Mouse (Mus musculus) small intestine, adult 2 months (tissue): Measurements from ENCODE around the gene Kcnh4. TPM values are rescaled to one million over a fixed set of nuclear protein-coding genes. Genes with fewer than 3 reads are reported as not detected.

ENCODE experiments used
- H3K27ac ChIP-seq: fragments of 200-500 bp; 2 replicates; pipeline ENCODE4 v1.5.1; 2012; ENCODE audit warnings: low read depth, low read length, control low read depth, inconsistent platforms; ENCODE audit not compliant: insufficient read depth
- H3K27me3 ChIP-seq: fragments of 200-500 bp; 2 replicates; pipeline ENCODE4 v1.6.1; 2012; ENCODE audit warnings: mild to moderate bottlenecking, moderate library complexity, low read length, inconsistent platforms; ENCODE audit not compliant: control insufficient read depth, insufficient read depth
- H3K36me3 ChIP-seq: fragments of 200-500 bp; 2 replicates; pipeline ENCODE4 v1.6.1; 2012; ENCODE audit warnings: mild to moderate bottlenecking, low read length, control low read depth, inconsistent platforms; ENCODE audit not compliant: control insufficient read depth, insufficient read depth
- H3K4me1 ChIP-seq: fragments of 200-500 bp; 2 replicates; pipeline ENCODE4 v1.6.1; 2012; ENCODE audit warnings: low read length, inconsistent platforms, mixed read lengths; ENCODE audit not compliant: control insufficient read depth, insufficient read depth, insufficient read length
- H3K4me3 ChIP-seq: fragments of 200-500 bp; 2 replicates; pipeline ENCODE4 v1.5.1; 2012; ENCODE audit warnings: low read depth, mild to moderate bottlenecking, control low read depth, inconsistent platforms, low read length, moderate library complexity
- CTCF ChIP-seq: fragments of 200-500 bp; IDR thresholded peaks from 2 replicates; pipeline ENCODE4 v1.5.1; 2012; ENCODE audit warnings: low read depth, mild to moderate bottlenecking, control low read depth, inconsistent platforms, low read length, moderate library complexity, mixed read lengths; ENCODE audit not compliant: insufficient replicate concordance, insufficient read length; ENCODE audit errors: extremely low read depth
- POLR2A ChIP-seq: fragments of 200-500 bp; IDR thresholded peaks from 2 replicates; pipeline ENCODE4 v1.6.1; 2012; ENCODE audit warnings: low read depth, mild to moderate bottlenecking, control low read depth, inconsistent platforms, low read length, moderate library complexity
- WGBS: fragments of 180-500 bp; shearing (Covaris S2); methylation state at CpG from one replicate; pipeline ENCODE4 v1.1.7; 2018; 5-methylcytosine and 5-hydroxymethylcytosine counted together
- polyA plus RNA-seq: library from polyadenylated mRNA; depleted of rRNA; stranded (reverse); fragments of >200 nt; gene quantifications from 2 replicates; pipeline ENCODE4 v1.2.3, GENCODE M21; 2012

Kcnh4 gene
- polyA plus RNA-seq, 1 experiment: 0.04 TPM

- WGBS: 70% methylated on average over 9 of the region's 9 CpGs
- no peak for TF ChIP-seq CTCF
- TF ChIP-seq POLR2A: no peak
- Histone ChIP-seq H3K4me1 (peaks cover 13% of the 10 kb centered on the region), H3K27ac (no peak overlapping the region), H3K4me3 (no peak overlapping the region), H3K27me3 (no peaks in the 10 kb centered on the region), H3K36me3 (no peaks in the 10 kb centered on the region)
These were observed 7.0 kb upstream of the Kcnh4 start for GRCm38 (mm10) chr11:100766726-100767125.

- no peak within 1 kb of the TSS for H3K27ac ChIP-seq
- no peaks in the 10 kb centered on the region for H3K36me3 ChIP-seq
- peak within 1 kb of the TSS; percentile 64 for H3K4me3 ChIP-seq
- H3K27me3 ChIP-seq: peaks cover 9% of the 10 kb centered on the region
- WGBS: 84% methylated on average over 7 of the region's 7 CpGs
- H3K4me1 ChIP-seq: peaks cover 13% of the 10 kb centered on the region
- TF ChIP-seq POLR2A: no peak
- TF ChIP-seq CTCF: no peak
These were observed 3.1 kb upstream of the Kcnh4 start, which contains the start of gene Hcrt for GRCm38 (mm10) chr11:100762831-100763230. TSS of gene Hcrt (minus strand) at chr11:100762931.

- no peaks in the 10 kb centered on the region for H3K36me3 ChIP-seq
- H3K4me1 ChIP-seq: peaks cover 13% of the 10 kb centered on the region
- TF ChIP-seq CTCF (peak; percentile 58), POLR2A (no peak)
- H3K4me3 ChIP-seq: peak overlapping the region; percentile 64
- peaks cover 9% of the 10 kb centered on the region for H3K27me3 ChIP-seq
- no peak overlapping the region for H3K27ac ChIP-seq
- WGBS: 1% methylated on average over 27 of the region's 27 CpGs
These were observed 1.9 kb upstream of the Kcnh4 start for GRCm38 (mm10) chr11:100761547-100762045.

GRCm38 (mm10) chr11:100758707-100759610 lies 783 bp downstream of the Kcnh4 start:
- Histone ChIP-seq H3K4me3 (peak overlapping the region; percentile 29), H3K36me3 (no peaks in the 10 kb centered on the region), H3K4me1 (peaks cover 13% of the 10 kb centered on the region), H3K27me3 (peaks cover 9% of the 10 kb centered on the region), H3K27ac (no peak overlapping the region)
- 4% methylated on average over 35 of the region's 35 CpGs for WGBS
- no peak for TF ChIP-seq CTCF
- no peak for TF ChIP-seq POLR2A

- WGBS: 74% methylated on average over 12 of the region's 12 CpGs
- peaks cover 9% of the 10 kb centered on the region for H3K27me3 ChIP-seq
- peaks cover 13% of the 10 kb centered on the region for H3K4me1 ChIP-seq
- TF ChIP-seq CTCF (no peak), POLR2A (no peak)
- no peak overlapping the region for H3K4me3 ChIP-seq
- H3K36me3 ChIP-seq: no peaks in the 10 kb centered on the region
- H3K27ac ChIP-seq: no peak overlapping the region
These were observed 2.2 kb downstream of the Kcnh4 start for GRCm38 (mm10) chr11:100757566-100757965.

GRCm38 (mm10) chr11:100756476-100756875 lies 3.3 kb downstream of the Kcnh4 start:
- H3K27me3 ChIP-seq: peaks cover 9% of the 10 kb centered on the region
- no peaks in the 10 kb centered on the region for H3K36me3 ChIP-seq
- H3K27ac ChIP-seq: no peak overlapping the region
- H3K4me3 ChIP-seq: no peak overlapping the region
- 53% methylated on average over 6 of the region's 6 CpGs for WGBS
- H3K4me1 ChIP-seq: peaks cover 9% of the 10 kb centered on the region
- TF ChIP-seq CTCF (no peak), POLR2A (no peak)

GRCm38 (mm10) chr11:100754693-100755057 lies 5.1 kb downstream of the Kcnh4 start:
- 89% methylated on average over 3 of the region's 3 CpGs for WGBS
- TF ChIP-seq CTCF (no peak), POLR2A (no peak)
- H3K4me3 ChIP-seq: no peak overlapping the region
- H3K27me3 ChIP-seq: peaks cover 8% of the 10 kb centered on the region
- no peaks in the 10 kb centered on the region for H3K36me3 ChIP-seq
- no peak overlapping the region for H3K27ac ChIP-seq
- peaks cover 6% of the 10 kb centered on the region for H3K4me1 ChIP-seq
